Mouse (Mus musculus) frontal cortex, postnatal 10 days (tissue): ENCODE data around the gene Gtf2h1.
"Not testable (repeated sequence)": the region's sequence is repeated elsewhere in the genome, so short reads cannot be mapped to it uniquely, and the experiment has no call there.

Source experiments
- DNase-seq, 2 experiments: peaks; one replicate each; pipeline ENCODE4 v3.0.0; 2022; ENCODE audit warnings: low spot score in 2 of 2, mixed read lengths in 1 of 2

Gtf2h1 gene

GRCm38 (mm10) chr7:46830799-46831590, 35.1 kb downstream of the Gtf2h1 start:
- DNase-seq = no peak

DNA sequence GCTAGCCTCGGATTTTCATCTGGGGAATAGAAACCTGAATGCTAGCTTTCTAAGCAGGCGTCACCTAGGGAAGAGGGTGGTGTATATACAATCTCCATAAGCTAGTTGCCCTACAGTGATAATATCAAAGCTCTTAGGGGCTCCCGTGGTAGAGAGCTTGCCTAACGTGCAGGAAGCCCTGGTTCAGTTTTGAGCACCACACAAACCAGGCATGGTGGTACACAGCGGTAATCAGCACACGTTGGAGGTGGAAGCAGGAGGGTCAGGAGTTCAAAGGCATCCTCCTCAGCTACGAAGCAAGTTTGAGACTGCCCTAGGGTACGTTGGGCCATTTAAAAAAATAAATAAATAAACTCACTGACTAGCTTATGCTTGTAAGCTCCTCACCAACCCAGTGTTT, 35.8 kb downstream of the Gtf2h1 start:
- no peak for DNase-seq

DNA sequence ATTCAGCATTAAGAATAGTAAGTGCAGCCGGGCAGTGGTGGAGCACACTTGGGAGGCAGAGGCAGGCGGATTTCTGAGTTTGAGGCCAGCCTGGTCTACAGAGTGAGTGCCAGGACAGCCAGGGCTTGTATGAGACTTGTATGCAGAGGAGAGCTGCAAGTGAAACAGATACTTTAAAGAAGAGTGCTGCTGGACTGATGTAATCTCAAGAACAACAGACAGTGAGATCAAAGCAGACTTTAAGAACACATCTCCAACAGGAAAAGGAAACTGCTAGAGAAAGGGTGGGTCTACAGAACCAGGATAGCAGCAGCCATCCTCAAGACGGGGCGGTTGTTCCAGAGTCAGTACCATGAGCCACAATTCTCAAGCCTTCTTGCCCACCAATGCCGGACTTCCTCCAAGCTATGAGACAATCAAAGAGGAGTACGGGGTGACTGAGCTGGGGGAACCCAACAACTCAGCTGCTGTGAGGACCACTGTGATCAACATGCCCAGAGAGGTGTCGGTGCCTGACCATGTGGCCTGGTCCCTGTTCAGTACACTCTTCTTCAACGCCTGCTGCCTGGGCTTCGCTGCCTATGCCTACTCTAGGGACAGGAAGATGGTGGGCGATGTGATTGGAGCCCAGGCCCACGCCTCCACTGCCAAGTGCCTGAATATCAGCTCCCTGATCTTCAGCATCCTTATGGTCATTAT, 36.4 kb downstream of the Gtf2h1 start:
- DNase-seq = not testable (repeated sequence)

DNA sequence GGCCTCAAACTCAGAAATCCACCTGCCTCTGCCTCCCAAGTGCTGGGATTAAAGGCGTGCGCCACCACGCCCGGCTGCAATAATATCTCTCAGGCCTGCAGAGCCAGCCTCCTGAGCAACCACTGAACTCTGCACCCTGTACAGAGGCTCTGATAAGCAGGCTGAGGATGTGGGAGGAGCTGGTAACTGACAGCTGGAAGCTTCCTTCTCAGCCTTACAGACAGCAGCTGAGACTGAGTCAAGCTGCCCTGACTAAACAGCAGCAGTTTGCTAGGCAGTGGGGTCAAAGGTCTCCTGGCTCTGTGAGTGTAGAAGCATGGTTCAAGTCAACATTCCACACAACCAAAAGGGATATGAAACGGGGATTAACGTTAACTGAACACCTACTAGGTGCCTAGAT, 37.4 kb downstream of the Gtf2h1 start:
- no peak for DNase-seq

- DNase-seq = no peak
Measured at GRCm38 (mm10) chr7:46833670-46834255, 37.9 kb downstream of the Gtf2h1 start.

DNA sequence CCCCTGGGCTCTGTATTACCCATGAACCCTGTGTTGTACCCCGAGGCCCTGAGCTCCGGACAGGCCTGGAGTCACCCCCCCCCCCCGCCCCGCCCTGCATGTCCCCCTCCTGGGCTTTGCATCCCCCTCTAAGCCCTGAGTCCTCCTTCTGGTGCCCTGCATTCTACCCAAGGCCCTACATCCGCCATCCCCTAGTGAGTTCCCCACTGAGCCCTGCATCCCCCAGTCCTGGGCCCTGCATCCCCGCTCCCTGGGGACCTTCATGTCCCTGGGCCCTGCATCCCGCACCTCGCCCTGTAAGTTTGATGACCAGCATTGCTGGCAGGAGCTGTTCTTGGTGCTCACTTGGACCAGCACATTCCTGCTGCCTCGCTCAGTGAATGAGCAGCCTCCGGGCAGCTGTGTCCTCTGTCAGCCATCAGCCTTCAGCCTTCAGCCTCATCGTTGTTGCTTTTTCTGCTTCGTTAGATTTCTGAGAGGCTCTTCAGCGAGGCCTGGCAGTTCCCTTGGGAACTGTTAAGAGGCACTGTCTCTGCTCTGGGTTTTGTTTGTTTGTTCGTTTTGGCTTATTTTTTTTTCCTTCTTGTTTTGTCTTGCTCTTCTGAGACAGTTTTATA, 39.2 kb downstream of the Gtf2h1 start:
- no peak for DNase-seq

DNA sequence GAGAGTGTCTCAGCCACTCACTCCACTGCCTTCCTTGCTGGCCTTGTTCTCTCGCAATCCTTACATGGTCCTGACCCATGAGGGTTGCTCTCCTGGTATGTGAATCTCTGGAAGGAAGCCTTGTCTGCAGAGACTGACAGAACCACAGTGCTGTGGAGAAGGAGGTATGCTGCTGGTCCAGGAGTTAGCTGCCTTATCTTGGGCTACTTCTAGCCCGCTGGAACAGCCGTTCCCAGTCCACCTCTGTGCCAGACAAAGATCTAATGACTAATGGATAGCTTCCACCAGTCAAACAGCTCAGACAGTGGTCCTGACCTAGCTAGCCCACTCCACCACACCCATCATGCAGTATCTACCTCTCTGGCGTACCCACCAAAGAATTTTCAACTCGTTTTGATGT, 40.5 kb downstream of the Gtf2h1 start:
- no peak for DNase-seq

DNA sequence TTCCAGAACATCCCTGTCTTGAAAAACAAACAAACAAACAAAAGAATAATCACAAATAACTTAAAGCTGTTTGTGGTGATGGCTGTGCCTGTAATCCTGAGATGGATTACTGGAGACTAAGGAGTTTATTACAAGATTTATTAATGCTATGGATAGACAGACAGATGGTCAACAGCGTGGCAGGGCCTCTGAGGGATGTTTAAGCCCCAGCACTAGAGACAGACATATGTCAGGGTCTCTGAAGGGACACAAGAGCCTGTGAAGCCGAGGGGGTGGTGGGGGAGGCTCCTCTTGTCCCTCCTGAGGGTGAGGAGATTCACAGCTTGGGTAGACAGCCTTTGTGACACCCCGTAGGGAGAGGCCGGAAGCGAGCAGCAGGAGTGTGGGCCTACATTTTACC, 41.2 kb downstream of the Gtf2h1 start:
- DNase-seq = no peak

GRCm38 (mm10) chr7:46838104-46838671, 42.3 kb downstream of the Gtf2h1 start:
- peak in 1 of 2 experiments; percentile 50 for DNase-seq

DNA sequence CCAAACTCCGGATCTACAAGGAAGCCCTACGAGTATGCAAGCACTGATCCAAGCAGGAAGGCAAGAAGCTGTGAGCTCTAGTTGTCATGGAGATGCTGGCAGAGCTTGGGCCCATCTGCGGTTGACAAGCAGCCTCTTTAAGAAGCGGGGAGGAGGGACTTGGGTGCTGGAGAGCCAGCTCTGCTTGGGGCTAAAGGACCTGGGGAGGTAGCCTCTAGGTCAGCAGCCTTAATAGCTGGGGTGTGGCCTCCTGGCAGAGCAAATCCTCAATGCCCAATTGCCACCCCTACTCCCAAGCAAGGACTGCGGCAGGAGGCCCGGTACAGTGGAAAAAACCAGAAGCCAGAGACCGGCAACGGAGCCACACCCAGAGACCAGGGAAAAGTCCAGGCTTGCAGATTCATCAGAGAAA, 43.0 kb downstream of the Gtf2h1 start:
- DNase-seq = peak; percentile 76 to 83

GRCm38 (mm10) chr7:46839446-46839845, 43.5 kb downstream of the Gtf2h1 start:
- no peak for DNase-seq

DNA sequence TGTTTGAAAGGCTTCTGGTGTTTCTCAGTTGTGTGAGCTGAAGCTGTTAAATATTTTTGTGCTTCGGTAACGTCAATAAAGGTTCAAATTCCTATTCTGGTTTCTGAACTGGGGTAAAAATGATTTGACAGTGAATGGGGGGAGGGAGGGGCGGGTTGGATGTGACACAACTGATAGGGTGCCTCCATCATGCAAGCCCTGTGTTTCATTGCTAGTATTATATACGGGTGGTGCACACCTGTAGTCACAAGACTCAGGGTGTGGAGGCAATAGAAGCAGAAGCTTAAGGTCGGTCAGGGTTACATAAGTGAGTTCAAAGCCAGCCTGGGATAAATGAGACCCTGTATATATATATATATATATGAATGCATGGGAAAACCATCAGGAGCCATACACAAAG, 44.0 kb downstream of the Gtf2h1 start:
- DNase-seq = no peak

DNA sequence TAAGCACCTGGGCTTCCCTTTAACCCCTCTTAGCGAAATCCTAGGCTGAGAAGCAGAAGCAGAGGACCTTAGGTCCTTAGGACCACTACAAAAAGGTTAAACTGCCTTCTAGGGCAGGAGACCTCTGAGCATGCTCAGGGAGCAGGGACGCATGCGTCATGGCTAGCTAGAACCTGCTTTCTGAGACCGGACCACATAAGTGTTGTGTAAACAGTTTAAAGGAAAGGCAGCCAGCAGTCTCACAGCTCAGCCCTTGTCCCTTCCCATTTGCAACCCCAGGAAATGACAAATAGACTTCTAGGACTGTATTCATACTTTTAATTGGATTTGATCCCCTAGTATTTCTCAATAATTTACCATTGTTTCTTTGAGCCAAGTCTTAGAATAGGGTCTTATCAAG, 44.4 kb downstream of the Gtf2h1 start:
- no peak for DNase-seq

DNA sequence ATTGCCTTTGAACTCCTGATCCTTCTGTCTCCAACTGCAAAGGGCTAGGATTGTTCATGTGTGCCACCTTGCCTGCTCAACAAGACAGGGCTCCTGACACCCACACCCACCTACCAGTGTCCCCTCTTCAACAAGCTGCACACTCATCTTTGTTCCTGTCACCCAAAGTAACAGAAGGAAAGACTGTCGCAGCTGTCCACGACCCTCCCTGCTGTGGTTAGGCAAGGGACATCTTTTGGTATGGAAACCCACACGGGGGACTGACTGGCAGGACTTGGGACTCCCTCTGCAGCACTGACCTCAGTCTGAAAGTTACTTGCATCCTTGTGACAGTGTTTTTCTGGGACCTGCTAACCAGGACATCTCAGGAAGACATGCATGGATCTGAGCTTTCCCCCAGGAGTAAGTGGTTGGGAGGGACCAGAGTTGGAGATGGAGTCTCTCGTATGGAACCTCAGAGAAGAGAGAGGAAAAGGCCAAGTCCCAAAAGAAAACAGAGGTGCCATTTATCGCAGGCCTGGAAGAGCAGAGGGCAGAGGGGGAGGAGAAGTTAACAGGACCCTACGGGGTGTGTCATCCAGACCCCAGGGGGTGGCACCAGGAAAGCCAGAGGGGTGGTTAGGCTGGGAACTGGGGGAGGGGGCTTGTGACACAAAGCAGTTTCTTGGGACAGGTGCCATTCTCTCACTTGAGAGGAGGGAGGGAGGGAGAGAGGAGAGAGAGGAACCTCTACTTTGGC, 45.1 kb downstream of the Gtf2h1 start, which contains the start of gene Ldha:
Gene Ldha (plus strand): TSS at position 689 of the 739 bp plus-strand sequence.
- no peak for DNase-seq

- DNase-seq = no peak
Measured at GRCm38 (mm10) chr7:46842278-46842677, 46.4 kb downstream of the Gtf2h1 start.

- no peak for DNase-seq
Measured at GRCm38 (mm10) chr7:46843576-46843975, 47.7 kb downstream of the Gtf2h1 start.

- peak; percentile 87 to 92 for DNase-seq
Measured at GRCm38 (mm10) chr7:46845211-46845977, 49.5 kb downstream of the Gtf2h1 start.

DNA sequence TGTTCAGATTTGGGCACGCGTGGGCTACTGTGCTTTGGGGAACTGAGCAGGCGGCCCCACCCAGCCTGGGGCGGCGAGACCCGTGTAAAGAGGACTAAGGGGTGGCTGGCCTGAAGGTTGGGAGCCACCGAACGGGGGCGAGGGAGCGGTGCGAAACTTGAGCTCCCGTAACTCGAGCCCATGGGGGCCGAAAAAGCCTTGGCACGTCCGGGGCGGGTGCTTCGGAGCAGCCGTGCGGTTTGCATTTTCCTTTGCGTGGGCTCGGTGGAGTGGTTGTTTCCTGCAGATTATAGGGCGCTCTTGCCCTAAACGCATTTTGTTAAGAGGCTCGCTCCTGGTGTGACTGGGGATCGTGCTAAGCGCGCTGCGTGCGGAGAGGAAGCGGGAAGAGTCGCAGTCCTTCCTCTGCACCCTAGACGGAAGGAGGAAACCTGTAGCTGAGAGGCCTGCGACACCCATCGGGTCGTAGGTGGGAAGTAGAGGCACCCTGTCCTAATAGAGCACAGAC, 50.1 kb downstream of the Gtf2h1 start:
- DNase-seq = peak in 1 of 2 experiments; percentile 44

DNA sequence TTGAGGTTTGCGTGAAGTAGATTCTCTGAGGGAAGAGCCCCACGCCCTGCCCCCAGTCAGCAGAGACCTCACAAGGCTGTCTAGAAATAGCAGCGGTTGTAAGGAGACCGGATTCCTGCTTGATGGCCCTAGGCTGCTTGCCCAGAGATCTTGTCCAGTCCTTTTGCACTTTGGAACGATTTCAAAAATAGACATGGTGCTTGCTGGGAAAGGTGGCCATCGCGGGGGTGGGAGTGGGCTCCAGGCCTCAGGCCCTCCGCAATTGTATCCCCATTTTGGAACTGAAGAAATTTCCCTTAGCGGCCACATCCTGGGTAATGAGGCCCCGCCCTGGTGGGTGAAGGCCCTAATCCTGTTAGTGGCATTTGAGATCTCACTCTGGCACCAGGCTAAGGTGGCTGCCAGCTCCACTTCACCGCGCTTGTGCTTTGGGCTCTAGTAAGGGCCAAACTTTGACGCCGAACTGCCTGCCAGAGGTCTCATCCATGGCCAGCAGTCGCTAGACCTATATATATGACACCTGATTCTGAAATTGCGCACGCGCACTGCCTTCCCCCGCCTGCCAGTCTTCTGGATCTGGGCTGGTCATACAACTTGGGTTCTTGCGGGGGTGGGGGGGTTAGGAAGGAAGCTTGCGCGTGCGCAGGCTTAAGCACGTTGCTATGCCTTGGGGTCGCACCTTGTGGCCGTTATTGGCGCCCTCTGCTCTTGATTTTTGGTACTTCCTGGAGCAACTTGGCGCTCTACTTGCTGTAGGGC, 50.8 kb downstream of the Gtf2h1 start:
- DNase-seq = peak; percentile 46 to 57
